Mouse (Mus musculus) small intestine, adult 2 months (tissue): ENCODE data around the gene Tmem107.

Source experiments
- CTCF ChIP-seq: fragments of 200-500 bp; IDR thresholded peaks from 2 replicates; pipeline ENCODE4 v1.5.1; 2012; ENCODE audit warnings: low read depth, mild to moderate bottlenecking, control low read depth, inconsistent platforms, low read length, moderate library complexity, mixed read lengths; ENCODE audit not compliant: insufficient replicate concordance, insufficient read length; ENCODE audit errors: extremely low read depth
- POLR2A ChIP-seq: fragments of 200-500 bp; IDR thresholded peaks from 2 replicates; pipeline ENCODE4 v1.6.1; 2012; ENCODE audit warnings: low read depth, mild to moderate bottlenecking, control low read depth, inconsistent platforms, low read length, moderate library complexity

DNA sequence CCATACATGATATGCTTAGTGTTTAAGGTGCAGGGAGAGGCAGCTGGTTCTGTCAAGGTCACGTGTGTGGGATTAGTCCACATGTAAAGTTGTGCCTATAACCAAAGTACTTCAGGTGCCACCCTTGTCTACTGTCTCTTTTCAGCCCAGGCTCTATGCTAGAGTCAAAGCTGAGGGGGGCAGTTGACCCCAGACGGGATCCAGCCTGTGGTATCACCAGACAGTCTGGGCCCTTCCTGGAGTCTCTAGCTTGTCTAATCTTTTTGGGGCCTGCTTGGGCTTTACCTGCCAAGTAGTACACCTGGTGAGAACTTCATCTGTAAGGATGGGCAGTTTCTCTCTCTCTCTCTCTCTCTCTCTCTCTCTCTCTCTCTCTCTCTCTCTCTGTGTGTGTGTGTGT is 17.0 kb downstream of the Tmem107 start:
- TF ChIP-seq CTCF (no peak), POLR2A (no peak)
